Mouse (Mus musculus): ENCODE results near the gene Kcnq4.

Gene Kcnq4

DNA sequence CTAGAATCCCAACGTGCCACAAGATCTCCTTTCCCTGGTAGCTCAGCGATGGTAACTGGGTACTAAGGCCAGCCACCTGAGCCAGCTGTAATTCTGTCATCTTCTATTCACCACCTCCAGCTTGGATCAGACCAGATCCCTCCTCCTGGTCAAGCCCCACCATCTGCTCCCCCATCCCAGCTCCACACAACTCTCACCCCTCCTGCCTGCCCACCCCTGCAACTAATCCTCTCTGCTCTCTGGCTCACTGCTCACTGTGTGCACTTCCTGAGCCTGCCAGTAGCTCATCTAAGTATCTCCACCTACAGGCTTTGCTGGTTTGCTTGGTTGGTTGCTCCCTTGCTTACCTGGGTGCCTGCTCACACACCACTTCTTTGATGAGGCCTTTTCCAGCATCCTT lies 26.8 kb downstream of the Kcnq4 start:
- DNase-seq, result no peak

DNA sequence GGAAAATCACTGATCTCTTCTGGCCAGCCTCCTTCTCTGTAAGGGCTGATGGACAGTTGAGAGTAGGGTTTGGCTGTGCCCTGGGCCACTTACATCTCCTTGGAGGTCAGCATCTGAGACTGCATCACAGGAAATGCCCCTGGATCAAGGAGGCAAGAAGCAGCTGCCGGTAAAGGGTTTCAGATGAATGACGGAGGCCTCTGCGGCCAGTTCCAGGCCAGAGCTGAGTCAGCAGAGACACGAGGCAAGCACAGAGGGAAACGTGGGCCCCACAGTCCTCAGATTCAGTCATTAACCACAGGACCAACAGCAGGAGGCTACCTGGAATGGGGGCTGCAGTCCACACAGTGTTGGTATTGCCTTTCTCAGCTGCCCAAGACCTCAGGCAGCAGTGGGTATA lies 29.3 kb downstream of the Kcnq4 start:
- DNase-seq, result no peak

- no peak for DNase-seq
These were observed 30.8 kb downstream of the Kcnq4 start for GRCm38 (mm10) chr4:120717591-120717990.

DNA sequence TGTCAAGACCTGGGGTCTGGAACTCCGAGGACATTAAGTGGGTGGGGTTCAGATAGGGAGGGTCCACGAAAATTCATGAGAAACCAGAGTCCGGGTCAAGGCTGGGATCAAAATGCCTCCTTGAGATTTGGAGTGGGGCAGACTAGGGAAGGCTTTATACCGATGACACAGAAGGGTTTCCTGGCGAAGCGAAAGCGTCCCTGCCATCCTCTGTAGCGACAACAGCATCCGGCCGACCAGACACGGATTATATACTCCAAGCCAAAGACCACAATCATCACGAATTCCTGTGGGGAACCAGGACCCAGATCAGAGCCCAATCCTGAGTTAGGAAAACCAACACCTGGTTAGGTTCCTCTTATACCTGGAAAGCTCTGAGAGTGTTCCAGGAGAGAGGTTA lies 31.6 kb downstream of the Kcnq4 start:
- no peak for DNase-seq

- peak; percentile 86 for DNase-seq
These were observed 32.3 kb downstream of the Kcnq4 start for GRCm38 (mm10) chr4:120716141-120716571.

- no peak for DNase-seq
These were observed 34.4 kb downstream of the Kcnq4 start for GRCm38 (mm10) chr4:120713856-120714497.

DNA sequence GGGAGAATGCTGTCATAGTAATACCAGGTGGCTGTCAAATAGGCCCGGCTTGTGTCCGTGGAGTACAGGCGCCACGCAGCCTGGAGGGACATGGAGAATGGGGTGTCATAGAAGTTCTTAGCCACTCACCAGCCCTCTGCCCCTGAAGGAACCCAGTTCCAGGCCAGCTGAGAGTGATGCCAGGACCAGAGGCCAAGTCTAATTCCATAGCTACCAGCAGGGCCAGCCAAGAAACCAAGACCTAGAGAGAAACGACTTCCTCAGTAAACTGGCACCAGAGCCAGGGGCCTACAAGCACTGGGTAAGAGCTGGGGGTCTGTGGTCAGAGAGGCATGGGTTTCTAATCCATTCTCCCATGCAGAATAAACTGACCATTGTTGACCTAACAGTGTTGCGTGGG lies 35.4 kb downstream of the Kcnq4 start:
- DNase-seq, result no peak

DNA sequence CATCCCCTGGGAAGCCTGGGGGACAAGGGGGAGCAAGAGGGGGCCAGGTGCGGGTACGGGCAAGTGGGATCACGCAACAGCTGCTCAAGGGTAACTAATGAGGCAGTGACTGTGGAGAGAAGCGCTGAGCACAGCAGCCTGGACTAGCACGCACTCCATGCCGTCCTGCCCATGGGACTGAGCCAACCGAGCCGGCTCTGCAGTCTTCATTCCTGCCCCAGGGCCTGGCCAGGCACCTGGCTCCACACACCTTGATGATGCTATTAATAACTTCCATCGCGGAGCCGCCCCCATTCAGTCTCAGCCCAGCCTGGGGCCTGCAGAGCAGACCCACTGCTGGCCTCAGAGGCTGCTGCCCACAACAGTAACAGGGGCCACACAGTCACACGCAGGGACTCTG lies 36.2 kb downstream of the Kcnq4 start:
- no peak for DNase-seq

DNA sequence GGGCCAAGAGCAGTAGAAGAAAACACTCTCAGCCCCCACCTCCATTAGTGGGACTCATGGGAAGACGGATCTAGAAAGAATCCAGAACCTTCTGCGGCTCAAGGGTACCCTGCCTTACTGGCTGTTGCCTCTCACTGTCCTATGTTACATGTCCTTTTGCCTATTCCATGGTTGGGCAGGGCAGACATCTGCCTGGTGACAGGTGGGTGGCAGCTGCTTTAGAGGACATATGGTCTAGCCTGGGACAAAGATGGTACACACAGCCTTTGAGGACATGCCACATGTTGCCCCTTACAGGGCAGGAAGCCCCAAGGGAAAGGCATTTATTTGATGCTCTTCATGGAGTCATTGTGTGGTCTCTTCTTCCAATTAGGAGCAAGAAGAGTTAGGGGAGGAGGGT lies 45.9 kb downstream of the Kcnq4 start:
- DNase-seq, result no peak

DNA sequence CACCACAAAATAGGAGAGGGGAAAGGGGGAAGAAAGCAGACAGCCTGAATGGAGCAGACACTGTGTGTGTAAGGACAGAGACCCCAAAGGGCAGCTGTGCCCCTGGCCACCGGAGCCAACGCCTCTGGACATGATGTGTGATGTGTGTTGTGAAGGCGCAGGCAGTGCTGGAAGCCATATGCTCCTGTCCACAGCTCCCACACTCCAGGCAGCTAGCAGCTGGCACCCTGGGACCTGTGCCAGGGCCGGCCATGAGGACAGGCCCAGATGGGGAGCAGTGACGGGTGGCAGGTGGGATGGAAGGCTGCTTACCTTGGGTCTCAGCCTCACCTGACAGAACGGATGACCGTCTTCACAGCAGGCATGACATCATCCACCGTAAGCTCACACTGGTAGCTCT lies 46.4 kb downstream of the Kcnq4 start:
- DNase-seq, result no peak

DNA sequence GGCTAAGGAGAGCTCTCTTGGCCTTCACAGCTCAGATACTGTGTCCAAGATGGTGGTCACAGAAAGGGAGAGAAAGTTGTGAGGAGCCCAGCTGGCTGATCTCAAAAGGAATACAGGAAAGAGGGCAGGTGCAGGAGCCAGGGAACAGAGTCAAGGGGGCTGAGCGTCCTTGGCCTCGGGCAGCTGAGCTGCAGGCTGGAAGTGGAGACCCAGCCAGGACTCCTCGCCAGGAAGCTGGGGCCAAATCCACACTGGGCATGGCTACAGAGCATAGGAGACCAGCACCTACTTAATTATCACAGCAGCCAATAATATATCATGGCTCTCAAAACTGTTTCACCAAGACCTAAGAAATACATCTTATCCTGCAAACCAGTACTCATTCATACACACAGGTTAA lies 47.2 kb downstream of the Kcnq4 start:
- DNase-seq, result no peak

GRCm38 (mm10) chr4:120697799-120698484 lies 50.5 kb downstream of the Kcnq4 start:
- no peak for DNase-seq

GRCm38 (mm10) chr4:120697353-120697752 lies 51.1 kb downstream of the Kcnq4 start:
- no peak for DNase-seq

DNA sequence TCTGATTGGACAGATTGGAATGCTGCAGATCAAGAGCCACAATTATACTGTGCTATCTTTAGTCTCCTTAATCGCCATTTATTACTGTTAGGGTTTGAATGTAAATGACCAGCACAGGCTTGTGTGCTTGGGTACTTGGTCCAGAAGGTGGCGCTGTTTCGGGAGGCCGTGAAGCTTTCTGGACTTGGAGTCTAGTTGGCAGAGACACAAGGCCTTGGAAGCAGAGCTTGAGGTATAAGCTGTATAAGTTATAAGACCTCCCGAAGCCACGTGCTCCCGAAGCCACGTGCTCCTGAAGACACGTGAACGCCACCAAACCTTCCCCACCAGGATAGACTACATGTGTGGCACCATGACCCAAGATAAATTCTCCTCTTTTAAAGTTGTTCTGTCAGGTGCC lies 55.7 kb downstream of the Kcnq4 start:
- DNase-seq, result peak; percentile 66

DNA sequence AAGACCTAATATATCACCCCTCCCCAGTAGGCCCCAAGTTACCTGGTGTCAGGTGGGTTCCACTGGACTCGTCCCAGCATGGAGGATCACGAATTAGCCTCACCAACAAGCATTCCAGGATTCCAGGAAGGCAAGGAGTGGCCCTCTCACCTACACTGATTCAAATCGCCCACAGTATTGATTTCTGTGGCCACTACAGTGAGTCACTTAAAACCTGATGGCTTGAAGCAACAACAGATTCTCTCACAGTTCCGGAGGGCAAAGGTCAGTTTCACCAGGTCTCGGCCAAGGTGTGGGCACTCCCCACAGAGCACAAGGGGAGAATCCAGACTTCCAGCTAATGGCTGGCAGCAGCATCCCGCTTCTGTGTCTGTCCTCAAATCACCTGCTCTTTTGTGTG lies 59.1 kb downstream of the Kcnq4 start:
- DNase-seq, result no peak

DNA sequence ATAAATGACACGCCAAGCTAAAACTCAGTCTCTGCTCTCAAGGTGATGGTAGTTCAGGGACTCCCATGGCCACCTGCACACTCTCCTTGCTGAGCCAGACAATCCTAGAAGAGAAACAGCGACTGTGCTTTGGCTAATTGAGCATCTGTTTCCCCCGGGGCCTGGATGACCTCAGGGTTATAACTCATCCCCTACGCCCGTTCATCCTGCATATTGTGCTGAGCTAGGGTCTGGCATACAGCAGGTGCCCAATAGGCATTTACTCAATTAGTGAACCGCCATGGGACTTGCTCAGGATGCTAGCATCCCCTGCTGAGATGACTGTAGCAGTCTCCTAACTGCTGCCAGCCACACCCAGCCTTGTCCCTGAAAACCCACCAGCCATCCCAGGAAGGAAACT lies 61.1 kb downstream of the Kcnq4 start:
- no peak for DNase-seq

GRCm38 (mm10) chr4:120683278-120683997 lies 65.0 kb downstream of the Kcnq4 start:
- no peak for DNase-seq

DNA sequence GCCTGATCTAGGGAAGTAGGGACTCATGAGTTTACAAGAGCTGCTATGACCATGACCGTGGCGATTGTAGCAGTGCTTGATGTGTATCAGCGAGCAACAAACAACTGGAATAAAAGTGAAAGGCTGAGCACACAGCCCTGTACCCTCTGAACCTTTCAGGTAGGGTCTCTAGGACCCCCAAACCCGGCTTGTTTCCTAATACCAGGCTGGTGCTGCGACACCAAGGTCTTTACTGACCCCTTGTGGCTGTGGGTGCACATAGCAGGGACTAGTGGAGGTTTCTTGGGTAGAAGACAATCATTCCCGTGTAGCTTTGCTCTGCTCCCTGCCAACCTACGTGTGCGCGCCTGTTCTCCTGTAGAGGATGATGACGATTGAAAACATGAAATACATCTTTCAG lies 66.2 kb downstream of the Kcnq4 start:
- peak; percentile 73 for DNase-seq

GRCm38 (mm10) chr4:120680953-120681352 lies 67.5 kb downstream of the Kcnq4 start:
- peak; percentile 57 for DNase-seq

GRCm38 (mm10) chr4:120675640-120676039 lies 72.8 kb downstream of the Kcnq4 start:
- no peak for DNase-seq

GRCm38 (mm10) chr4:120674775-120675451 lies 73.5 kb downstream of the Kcnq4 start:
- DNase-seq, result no peak

- no peak for DNase-seq
These were observed 74.8 kb downstream of the Kcnq4 start for GRCm38 (mm10) chr4:120673606-120674005.

DNA sequence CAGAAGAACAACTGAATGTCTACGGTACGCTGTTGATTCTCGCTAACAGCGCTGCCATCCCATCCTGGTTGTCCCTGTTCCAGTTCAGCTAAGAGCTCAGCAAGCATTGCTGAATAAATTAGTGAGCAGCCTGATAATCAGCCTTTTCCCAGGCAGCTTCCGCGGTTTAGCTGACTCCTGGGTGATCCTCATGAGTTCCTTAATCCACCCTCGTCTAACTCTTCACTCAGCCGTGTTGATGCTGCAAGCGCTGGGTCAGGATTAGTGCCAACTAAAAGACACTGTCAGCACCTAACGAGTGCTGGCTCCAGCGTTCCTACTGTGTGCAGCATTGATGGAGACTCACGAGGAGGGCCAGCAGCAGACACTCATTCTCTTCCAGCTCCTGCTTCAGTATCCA lies 77.4 kb downstream of the Kcnq4 start:
- no peak for DNase-seq

DNA sequence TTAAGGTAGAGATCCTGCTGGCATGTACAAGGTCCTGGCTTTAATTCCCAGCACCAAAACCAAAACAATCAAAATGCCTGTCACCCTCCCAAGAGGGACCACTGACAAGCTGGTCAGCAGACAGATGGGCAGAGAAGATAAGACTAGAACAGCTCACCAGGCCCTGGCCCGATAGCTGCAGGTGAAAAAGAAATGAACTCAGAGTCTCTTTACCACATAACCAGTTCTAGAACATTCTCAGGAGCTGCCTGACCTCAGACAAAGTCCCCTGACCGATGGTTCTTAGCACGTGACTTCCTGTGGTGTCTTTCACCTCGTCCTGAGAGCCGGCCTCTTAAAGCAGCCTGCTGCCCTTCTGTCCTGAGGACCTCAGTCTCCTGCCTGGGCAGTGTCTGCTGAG lies 78.8 kb downstream of the Kcnq4 start:
- no peak for DNase-seq

All from lung, postnatal 36 days (tissue).